Mouse (Mus musculus): ENCODE results near the gene Gm20683.

DNA sequence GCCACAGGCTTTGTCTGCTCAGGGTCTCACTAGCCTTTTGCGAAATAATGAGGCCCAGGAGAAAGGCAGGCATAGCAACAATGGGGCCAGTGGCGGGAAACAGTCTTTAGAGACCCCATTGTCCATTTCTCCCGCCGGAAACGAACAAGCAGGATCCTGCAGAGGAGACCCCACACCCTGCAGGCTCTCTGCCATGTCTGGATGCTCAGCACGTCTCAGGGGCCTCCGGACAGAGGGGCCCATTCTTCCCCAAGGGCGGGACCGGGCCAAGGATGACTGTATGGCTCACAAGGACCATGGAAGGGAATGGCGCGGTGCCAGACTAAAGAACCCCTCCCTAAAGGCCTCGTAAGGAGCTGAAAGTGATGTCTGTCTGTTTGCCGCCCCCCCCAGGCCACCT is 47.4 kb downstream of the Gm20683 start:
- TF ChIP-seq CTCF (IDR thresholded peaks at IDR 0.05; ENCODE audit: control insufficient read depth, insufficient read depth, low read length) (no peak), POLR2A (IDR thresholded peaks at IDR 0.05; ENCODE audit: borderline replicate concordance, control insufficient read depth, low read depth, low read length) (no peak)
